Mouse (Mus musculus): ENCODE measurements around the gene Mmp9. TPM values are rescaled to one million over a fixed set of nuclear protein-coding genes. Genes with fewer than 3 reads are reported as not detected.

Gene Mmp9
- polyA plus RNA-seq, 1 experiment, result 1.8 TPM

DNA sequence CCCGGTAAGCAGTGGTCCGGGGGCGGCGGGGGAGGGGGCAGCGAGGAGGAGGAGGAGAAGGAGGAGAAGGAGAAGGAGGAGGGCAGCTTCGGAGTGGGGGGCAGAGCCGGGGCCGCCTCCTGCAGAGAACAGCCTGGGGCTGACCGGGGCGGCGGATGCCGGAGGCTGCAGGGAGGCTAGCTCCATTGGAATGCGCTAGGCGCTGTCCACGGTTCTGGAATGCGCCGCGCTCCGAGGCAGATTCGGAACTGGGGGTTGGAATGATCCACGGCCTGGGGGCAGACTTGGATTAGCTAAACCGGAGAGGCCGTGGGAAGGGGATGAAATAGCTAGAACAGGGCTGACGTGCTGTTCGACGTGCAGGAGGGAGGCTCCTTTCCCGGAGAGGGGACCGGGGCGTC, 27.9 kb downstream of the Mmp9 start:
- H3K36me3 ChIP-seq (ENCODE audit: control insufficient read depth, insufficient read depth, low read length), result no peaks in the 10 kb centered on the region
- H3K27me3 ChIP-seq (replicated peaks; ENCODE audit: control insufficient read depth, insufficient read depth, low read length), result no peaks in the 10 kb centered on the region; the same call in 1 of the 2 replicates
- TF ChIP-seq POLR2A (IDR thresholded peaks at IDR 0.05; ENCODE audit: low read depth, low read length) (no peak), CTCF (conservative IDR thresholded peaks at IDR 0.05; ENCODE audit: insufficient read depth, insufficient read length, low read depth, low read length) (no peak)
- no peak overlapping the region for H3K4me3 ChIP-seq (ENCODE audit: insufficient read depth, low read depth, low read length)
- H3K27ac ChIP-seq (ENCODE audit: insufficient read depth, low read depth, low read length), result no peak overlapping the region
- peak; percentile 56 for DNase-seq
- no peaks in the 10 kb centered on the region for H3K4me1 ChIP-seq (ENCODE audit: control insufficient read depth, insufficient read depth, low read length)
- under 1% methylated on average over 28 of the region's 29 CpGs for WGBS

DNA sequence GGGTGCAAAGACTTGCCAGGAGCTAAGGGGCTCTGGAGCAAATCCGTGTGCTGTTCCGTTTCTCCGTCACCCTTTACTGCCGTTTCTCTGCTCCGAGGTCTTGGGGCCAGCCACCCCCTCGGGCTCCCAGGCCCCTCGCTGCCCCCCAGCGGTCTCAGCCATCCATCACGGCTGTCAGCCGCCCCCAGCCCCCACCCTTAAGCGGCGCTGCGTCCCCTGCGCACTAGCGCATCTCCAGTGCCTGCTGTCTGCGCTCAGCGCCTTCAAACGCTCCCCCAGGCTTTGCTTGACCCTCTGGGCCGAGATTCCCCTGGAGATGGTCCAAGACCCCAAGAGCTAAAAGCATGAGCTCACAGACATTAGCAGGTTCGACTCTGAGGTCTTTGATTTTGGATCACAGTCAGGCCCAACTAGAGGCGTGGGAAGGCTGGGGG, 28.8 kb downstream of the Mmp9 start:
- Histone ChIP-seq H3K27me3 (replicated peaks; ENCODE audit: control insufficient read depth, insufficient read depth, low read length) (no peaks in the 10 kb centered on the region; the same call in 1 of the 2 replicates), H3K27ac (ENCODE audit: insufficient read depth, low read depth, low read length) (no peak overlapping the region), H3K36me3 (ENCODE audit: control insufficient read depth, insufficient read depth, low read length) (no peaks in the 10 kb centered on the region), H3K4me3 (ENCODE audit: insufficient read depth, low read depth, low read length) (no peak overlapping the region), H3K4me1 (ENCODE audit: control insufficient read depth, insufficient read depth, low read length) (no peaks in the 10 kb centered on the region)
- TF ChIP-seq CTCF (conservative IDR thresholded peaks at IDR 0.05; ENCODE audit: insufficient read depth, insufficient read length, low read depth, low read length), result no peak
- no peak for TF ChIP-seq POLR2A (IDR thresholded peaks at IDR 0.05; ENCODE audit: low read depth, low read length)
- DNase-seq, result no peak
- 3% methylated on average over 21 of the region's 21 CpGs for WGBS

DNA sequence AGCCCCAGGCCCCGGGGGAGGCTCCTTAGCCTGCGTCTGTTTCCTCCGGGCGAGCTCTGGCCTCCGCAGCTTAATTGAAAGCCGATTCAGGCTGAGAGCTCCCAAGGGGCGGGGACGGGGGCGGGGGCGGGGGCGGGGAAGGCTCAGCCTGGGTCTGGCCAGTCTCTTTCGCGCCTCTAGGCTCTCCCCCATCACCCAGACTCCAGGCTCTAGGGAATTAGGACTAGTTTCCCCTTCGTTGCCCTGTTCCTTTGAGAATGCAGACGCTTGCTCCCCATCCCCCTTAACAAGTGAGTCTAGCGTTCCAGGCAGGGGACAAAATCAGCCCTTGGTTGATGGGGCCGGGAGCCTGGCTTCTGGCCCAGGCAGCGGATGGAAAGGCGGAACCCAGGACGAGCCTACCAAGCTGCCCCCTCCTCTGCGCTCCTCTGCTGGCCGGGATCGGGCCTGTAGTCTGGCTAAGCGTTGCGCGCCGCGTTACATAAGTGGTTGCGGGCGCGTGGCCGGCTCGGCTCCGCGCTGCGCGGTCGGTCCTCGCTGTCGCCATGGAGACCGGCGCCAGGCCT, 30.1 kb downstream of the Mmp9 start:
- no peaks in the 10 kb centered on the region; the same call in 1 of the 2 replicates for H3K27me3 ChIP-seq (replicated peaks; ENCODE audit: control insufficient read depth, insufficient read depth, low read length)

DNA sequence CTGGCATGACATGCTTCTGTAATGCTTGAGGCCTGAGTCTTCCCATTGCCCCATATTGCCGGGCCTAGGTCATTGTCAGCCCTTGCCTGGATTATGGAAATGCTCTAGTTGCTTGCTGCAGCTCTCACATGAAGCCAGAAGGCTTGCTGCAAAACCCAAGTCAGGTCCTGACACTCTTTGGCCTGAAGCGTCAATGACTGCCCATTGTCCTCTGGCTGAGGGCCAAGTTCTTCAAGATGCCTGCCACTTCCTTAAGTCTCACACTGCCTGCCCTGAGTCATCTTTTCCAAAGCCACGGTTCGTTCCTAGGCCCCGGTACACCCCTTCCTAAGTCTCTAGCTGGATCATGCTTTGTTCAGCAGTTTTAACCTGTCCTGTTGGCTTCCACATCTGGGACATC, 32.1 kb downstream of the Mmp9 start:
- TF ChIP-seq CTCF (conservative IDR thresholded peaks at IDR 0.05; ENCODE audit: insufficient read depth, insufficient read length, low read depth, low read length) (no peak), POLR2A (IDR thresholded peaks at IDR 0.05; ENCODE audit: low read depth, low read length) (no peak)
- 51% methylated on average over 5 of the region's 5 CpGs for WGBS
- Histone ChIP-seq H3K4me1 (ENCODE audit: control insufficient read depth, insufficient read depth, low read length) (no peaks in the 10 kb centered on the region), H3K27ac (ENCODE audit: insufficient read depth, low read depth, low read length) (no peak overlapping the region), H3K4me3 (ENCODE audit: insufficient read depth, low read depth, low read length) (no peak overlapping the region), H3K27me3 (replicated peaks; ENCODE audit: control insufficient read depth, insufficient read depth, low read length) (no peaks in the 10 kb centered on the region; the same call in 1 of the 2 replicates), H3K36me3 (ENCODE audit: control insufficient read depth, insufficient read depth, low read length) (no peaks in the 10 kb centered on the region)
- peak; percentile 30 for DNase-seq

More for the DNA sequence above, 30.1 kb downstream of the Mmp9 start:
- H3K27ac ChIP-seq (ENCODE audit: insufficient read depth, low read depth, low read length), result no peak overlapping the region
- no peaks in the 10 kb centered on the region for H3K4me1 ChIP-seq (ENCODE audit: control insufficient read depth, insufficient read depth, low read length)
- WGBS, result under 1% methylated on average over 42 of the region's 42 CpGs
- no peak overlapping the region for H3K4me3 ChIP-seq (ENCODE audit: insufficient read depth, low read depth, low read length)
- H3K36me3 ChIP-seq (ENCODE audit: control insufficient read depth, insufficient read depth, low read length), result no peaks in the 10 kb centered on the region
- no peak for DNase-seq
- no peak for TF ChIP-seq CTCF (conservative IDR thresholded peaks at IDR 0.05; ENCODE audit: insufficient read depth, insufficient read length, low read depth, low read length)
- no peak for TF ChIP-seq POLR2A (IDR thresholded peaks at IDR 0.05; ENCODE audit: low read depth, low read length)

DNA sequence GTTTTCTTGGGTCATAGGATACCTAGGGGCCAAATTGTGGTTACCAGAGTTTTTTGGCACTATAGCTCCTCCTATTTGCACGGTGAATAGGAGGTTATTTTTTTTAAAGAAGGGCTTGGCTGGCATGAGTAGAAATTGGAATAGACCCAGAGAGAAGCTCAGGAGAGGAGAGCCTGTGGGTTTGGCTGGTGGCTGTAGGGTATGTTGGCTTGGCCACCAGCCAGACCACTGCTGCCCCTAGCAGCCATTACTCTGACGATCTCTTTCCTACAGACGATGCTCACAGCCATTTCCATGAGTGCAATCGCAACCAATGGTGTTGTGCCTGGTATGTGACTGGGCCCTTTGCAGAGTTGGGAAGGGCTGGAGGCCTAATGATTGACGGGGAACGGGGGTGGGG, 35.0 kb downstream of the Mmp9 start:
- Histone ChIP-seq H3K4me3 (ENCODE audit: insufficient read depth, low read depth, low read length) (no peak overlapping the region), H3K4me1 (ENCODE audit: control insufficient read depth, insufficient read depth, low read length) (no peaks in the 10 kb centered on the region), H3K27me3 (replicated peaks; ENCODE audit: control insufficient read depth, insufficient read depth, low read length) (no peaks in the 10 kb centered on the region), H3K27ac (ENCODE audit: insufficient read depth, low read depth, low read length) (no peak overlapping the region), H3K36me3 (ENCODE audit: control insufficient read depth, insufficient read depth, low read length) (no peaks in the 10 kb centered on the region)
- DNase-seq, result no peak
- 84% methylated on average over 6 of the region's 6 CpGs for WGBS
- TF ChIP-seq POLR2A (IDR thresholded peaks at IDR 0.05; ENCODE audit: low read depth, low read length), result no peak

DNA sequence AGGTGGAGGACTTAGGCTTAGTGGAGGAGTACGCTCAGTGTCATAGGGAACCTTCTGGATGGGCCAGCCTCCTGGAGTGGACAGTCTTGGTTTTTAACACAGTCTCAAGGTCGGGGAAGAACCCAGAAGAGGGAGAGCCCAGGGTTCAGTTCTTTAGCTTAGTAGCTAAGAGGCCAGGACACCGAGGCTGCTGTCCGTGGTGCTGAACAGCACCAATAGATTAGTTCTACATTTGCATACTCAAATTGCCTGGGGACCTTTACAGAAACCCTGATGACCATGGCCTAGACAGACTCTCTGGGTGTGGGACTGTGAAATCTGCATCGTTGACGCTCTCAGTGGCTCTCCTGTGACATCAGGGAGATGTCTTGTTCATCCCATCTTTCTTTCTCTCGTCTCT, 39.2 kb downstream of the Mmp9 start:
- H3K27me3 ChIP-seq (replicated peaks; ENCODE audit: control insufficient read depth, insufficient read depth, low read length), result no peaks in the 10 kb centered on the region
- DNase-seq, result peak; percentile 55
- 23% methylated on average over 7 of the region's 7 CpGs for WGBS

DNA sequence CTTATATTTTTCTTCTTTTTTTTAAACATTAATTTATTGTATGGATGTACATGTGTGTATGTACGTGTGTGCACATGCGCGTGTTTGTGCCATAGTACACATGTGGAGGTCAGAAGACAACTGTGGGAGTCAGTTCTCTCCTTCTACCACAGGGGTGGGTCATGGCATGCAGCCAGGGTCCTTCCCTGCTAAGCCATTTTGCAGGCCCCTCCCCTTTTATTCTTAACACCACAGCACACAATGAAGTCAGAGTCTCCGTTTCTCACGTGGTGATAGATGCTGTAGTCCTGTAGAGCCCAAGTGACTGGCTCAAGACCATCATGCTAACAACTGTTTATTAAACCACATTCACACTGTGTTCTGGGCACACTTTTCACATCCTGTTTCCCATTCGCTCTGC, 45.4 kb downstream of the Mmp9 start:
- H3K27ac ChIP-seq (ENCODE audit: insufficient read depth, low read depth, low read length), result no peak overlapping the region
- no peak for DNase-seq
- no peaks in the 10 kb centered on the region for H3K4me1 ChIP-seq (ENCODE audit: control insufficient read depth, insufficient read depth, low read length)
- H3K4me3 ChIP-seq (ENCODE audit: insufficient read depth, low read depth, low read length), result no peak overlapping the region
- TF ChIP-seq POLR2A (IDR thresholded peaks at IDR 0.05; ENCODE audit: low read depth, low read length) (no peak), CTCF (conservative IDR thresholded peaks at IDR 0.05; ENCODE audit: insufficient read depth, insufficient read length, low read depth, low read length) (no peak)
- no peaks in the 10 kb centered on the region for H3K27me3 ChIP-seq (replicated peaks; ENCODE audit: control insufficient read depth, insufficient read depth, low read length)
- no peaks in the 10 kb centered on the region for H3K36me3 ChIP-seq (ENCODE audit: control insufficient read depth, insufficient read depth, low read length)
- WGBS, result 78% methylated on average over 6 of the region's 6 CpGs

More for the DNA sequence above, 39.2 kb downstream of the Mmp9 start:
- no peak for TF ChIP-seq POLR2A (IDR thresholded peaks at IDR 0.05; ENCODE audit: low read depth, low read length)
- no peak for TF ChIP-seq CTCF (conservative IDR thresholded peaks at IDR 0.05; ENCODE audit: insufficient read depth, insufficient read length, low read depth, low read length)
- no peak overlapping the region for H3K4me3 ChIP-seq (ENCODE audit: insufficient read depth, low read depth, low read length)
- H3K4me1 ChIP-seq (ENCODE audit: control insufficient read depth, insufficient read depth, low read length), result no peaks in the 10 kb centered on the region
- H3K27ac ChIP-seq (ENCODE audit: insufficient read depth, low read depth, low read length), result no peak overlapping the region
- no peaks in the 10 kb centered on the region for H3K36me3 ChIP-seq (ENCODE audit: control insufficient read depth, insufficient read depth, low read length)

Measured in kidney, adult 2 months (tissue).